Mouse (Mus musculus) MEL (cell line): ENCODE measurements around the gene Zmat5.

ENCODE experiments used
- CTCF ChIP-seq, 3 experiments: IDR thresholded peaks in 2 of 3; conservative IDR thresholded peaks in 1 of 3; 2 replicates each; pipeline ENCODE4 v1.5.1; 2011 to 2012; ENCODE audit warnings: low read length in 3 of 3, low read depth in 2 of 3, mild to moderate bottlenecking in 2 of 3, improper control_type of control experiment in 1 of 3, inconsistent platforms in 1 of 3, mixed read lengths in 1 of 3, moderate library complexity in 1 of 3; ENCODE audit not compliant: control insufficient read depth in 1 of 3, insufficient read depth in 1 of 3, poor library complexity in 1 of 3, severe bottlenecking in 1 of 3
- EP300 ChIP-seq, 2 experiments: IDR thresholded peaks; 2 replicates each; pipeline ENCODE4 v1.6.1; 2011; ENCODE audit warnings: improper control_type of control experiment in 2 of 2, low read length in 2 of 2, low read depth in 1 of 2, mild to moderate bottlenecking in 1 of 2
- GATA1 ChIP-seq: IDR thresholded peaks from 2 replicates; pipeline ENCODE4 v1.6.1; 2011; ENCODE audit warnings: low read depth, low read length, improper control_type of control experiment
- MAFK ChIP-seq: IDR thresholded peaks from 2 replicates; pipeline ENCODE4 v1.6.1; 2011; ENCODE audit warnings: low read depth, mild to moderate bottlenecking, low read length, improper control_type of control experiment, borderline replicate concordance
- MAX ChIP-seq: IDR thresholded peaks from 2 replicates; pipeline ENCODE4 v1.6.1; 2011; ENCODE audit warnings: low read length, improper control_type of control experiment
- NELFE ChIP-seq: IDR thresholded peaks from 2 replicates; pipeline ENCODE4 v1.6.1; 2011; ENCODE audit warnings: low read depth, low read length, improper control_type of control experiment
- POLR2A ChIP-seq, 2 experiments: IDR thresholded peaks; 2 replicates each; pipeline ENCODE4 v1.6.1; 2011 to 2012; ENCODE audit warnings: low read length in 2 of 2, mild to moderate bottlenecking in 2 of 2, control low read depth in 1 of 2, improper control_type of control experiment in 1 of 2, low read depth in 1 of 2, moderate library complexity in 1 of 2; ENCODE audit not compliant: control insufficient read depth in 1 of 2, insufficient read depth in 1 of 2, poor library complexity in 1 of 2
- RAD21 ChIP-seq: IDR thresholded peaks from 2 replicates; pipeline ENCODE4 v1.6.1; 2011; ENCODE audit warnings: mild to moderate bottlenecking, low read depth, low read length, improper control_type of control experiment
- UBTF ChIP-seq: IDR thresholded peaks from 2 replicates; pipeline ENCODE4 v1.6.1; 2012; ENCODE audit warnings: low read depth, mild to moderate bottlenecking, inconsistent platforms, low read length, improper control_type of control experiment, moderate library complexity, borderline replicate concordance; ENCODE audit not compliant: insufficient read depth
- USF1 ChIP-seq: IDR thresholded peaks from 2 replicates; pipeline ENCODE4 v1.6.1; 2014; ENCODE audit warnings: low read depth, mild to moderate bottlenecking, inconsistent platforms, low read length, improper control_type of control experiment, moderate library complexity

DNA sequence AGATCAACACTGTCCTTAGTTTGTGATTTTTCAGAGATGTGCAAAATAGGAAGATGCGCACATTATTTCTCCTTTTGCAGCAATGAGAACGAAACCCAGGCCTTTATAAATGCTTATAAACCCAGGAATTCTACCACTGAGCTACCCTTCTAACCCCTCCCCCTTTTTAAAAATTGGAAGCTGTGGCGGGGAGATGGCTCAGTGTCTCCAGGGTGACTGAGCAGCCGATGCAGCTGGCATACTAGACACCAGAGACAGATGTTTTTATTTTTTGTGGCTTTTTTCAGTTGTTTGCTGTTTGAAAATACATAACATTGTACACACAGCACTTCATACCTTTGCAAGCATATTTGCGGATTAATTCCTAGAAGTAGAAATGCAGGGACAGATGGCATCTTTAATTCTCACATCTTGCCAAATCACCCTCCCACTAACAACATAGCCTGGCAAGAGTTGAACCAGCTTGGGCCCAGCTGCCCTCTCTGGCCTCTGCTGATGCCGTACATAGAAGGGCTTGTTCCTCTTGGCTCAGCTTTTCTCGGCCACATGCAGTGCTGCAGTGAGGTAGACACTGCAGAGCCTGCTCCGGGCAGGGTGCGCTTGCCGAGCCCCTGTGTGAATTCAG lies 42.5 kb upstream of the Zmat5 start:
- no peak for TF ChIP-seq POLR2A (IDR thresholded peaks at IDR 0.05; ENCODE audit: control insufficient read depth in 1 of 2, insufficient read depth in 1 of 2, low read depth in 1 of 2, low read length in 2 of 2, poor library complexity in 1 of 2)
- TF ChIP-seq RAD21 = no peak
- TF ChIP-seq USF1 = no peak
- no peak for TF ChIP-seq MAFK
- TF ChIP-seq CTCF (IDR thresholded peaks at IDR 0.05 in 2 of 3, conservative IDR thresholded peaks at IDR 0.05 in 1 of 3; ENCODE audit: control insufficient read depth in 1 of 3, insufficient read depth in 1 of 3, low read depth in 2 of 3, low read length in 3 of 3, poor library complexity in 1 of 3, severe bottlenecking in 1 of 3) = no peak
- no peak for TF ChIP-seq MAX
- no peak for TF ChIP-seq UBTF
- TF ChIP-seq GATA1 = no peak
- no peak for TF ChIP-seq EP300 (IDR thresholded peaks at IDR 0.05; ENCODE audit: low read depth in 1 of 2, low read length in 2 of 2)
- TF ChIP-seq NELFE = no peak
